Mouse (Mus musculus): ENCODE data around the gene Epb41l4b.

Gene Epb41l4b

DNA sequence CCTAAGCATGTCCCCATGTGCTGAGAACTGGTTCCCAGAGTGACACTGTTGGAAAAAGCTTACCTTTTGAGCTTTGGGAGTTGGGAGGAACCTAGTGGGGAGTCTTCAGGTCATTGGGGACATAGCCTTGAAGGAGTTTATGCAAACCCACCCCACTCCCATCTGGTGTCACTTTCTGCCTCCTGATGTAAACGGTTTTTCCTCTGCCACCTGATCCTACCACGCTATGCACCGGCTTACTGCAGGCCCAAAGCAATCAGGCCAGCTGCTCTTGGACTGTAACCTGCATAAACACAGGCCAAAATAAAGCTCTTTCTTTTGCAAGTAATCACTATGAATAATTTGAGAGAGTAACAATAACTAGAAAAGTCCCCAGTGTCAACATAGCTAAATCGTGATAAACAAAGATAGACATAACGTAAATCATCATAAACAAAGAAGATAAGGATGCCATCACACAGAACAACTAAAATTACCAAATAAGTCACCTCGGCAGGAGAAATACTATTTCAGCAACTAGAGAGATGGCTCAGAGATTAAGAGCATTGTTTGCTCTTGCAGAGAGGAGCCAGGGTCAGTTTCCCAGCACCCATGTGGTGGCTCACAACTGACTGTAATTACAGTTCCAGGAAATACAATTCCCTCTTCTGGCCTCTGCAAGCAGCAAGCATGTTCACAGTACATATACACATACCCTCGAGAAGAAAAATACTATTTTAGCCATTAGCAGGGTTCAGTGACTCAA is 29.6 kb downstream of the Epb41l4b start:
- no peak for DNase-seq (ENCODE audit: low spot score)

DNA sequence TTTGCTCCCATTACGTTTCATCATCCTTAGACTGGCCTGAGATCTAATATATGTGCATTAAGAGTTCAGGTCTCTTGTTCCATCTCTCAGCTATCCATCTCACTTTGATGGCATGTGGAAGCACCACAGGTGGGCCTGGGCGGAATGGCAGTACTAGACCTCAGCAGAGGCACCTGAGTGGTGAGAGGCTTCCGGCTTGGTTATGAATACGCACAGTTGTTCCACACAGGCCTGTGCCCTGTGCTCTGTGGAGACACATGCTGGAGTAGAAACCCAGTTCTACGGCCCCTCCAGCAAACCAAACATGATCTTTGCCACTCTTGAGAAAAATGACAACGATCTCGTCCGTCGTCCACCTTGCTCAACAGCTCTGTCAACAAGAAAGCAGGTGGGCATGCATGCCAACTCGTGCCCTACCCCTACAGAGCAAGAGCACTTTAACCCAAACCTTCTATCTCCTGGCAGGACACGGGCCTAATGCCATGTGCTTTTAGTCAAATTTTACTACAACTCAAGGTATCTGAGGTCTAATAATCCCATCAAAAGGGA is 31.2 kb downstream of the Epb41l4b start:
- DNase-seq (ENCODE audit: low spot score): no peak

DNA sequence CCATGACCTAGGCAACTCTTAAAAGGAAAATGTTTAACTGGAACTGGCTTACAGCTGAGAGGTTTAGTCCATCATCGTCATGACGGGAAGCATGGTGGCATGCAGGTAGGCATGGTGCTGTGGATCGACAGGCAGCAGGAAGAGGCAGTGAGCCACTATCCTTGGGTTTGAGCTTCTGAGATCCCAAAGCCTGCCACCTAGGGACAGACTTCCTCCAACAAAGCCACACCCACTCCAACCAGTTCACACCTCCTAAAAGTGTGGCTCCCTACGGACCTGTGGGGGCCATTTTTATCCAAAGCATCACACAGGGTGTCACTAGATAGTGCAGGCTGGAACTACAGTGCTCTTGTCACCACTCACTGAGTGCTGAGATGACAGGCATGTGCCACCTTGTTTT is 31.8 kb downstream of the Epb41l4b start:
- DNase-seq (ENCODE audit: low spot score): no peak

DNA sequence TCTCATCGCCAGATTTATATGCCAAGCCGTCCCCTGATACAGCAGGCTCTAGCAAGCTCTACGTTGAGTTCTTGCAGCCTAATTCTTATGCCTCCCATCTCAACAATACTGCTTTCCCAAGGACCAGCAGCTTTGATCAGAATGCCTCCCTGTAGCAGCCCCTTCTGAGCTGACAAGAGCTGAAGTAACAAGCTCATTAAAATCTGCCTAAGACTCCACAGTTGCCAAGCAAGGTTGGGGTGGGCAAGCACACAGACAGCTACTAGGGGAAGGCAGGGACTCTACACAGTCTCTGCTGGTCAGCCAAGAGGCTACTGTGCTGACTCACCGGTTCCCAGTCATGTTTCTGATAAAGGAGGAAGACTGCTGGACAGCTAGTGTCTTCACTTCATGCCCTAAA is 33.7 kb downstream of the Epb41l4b start:
- DNase-seq (ENCODE audit: low spot score): no peak

DNA sequence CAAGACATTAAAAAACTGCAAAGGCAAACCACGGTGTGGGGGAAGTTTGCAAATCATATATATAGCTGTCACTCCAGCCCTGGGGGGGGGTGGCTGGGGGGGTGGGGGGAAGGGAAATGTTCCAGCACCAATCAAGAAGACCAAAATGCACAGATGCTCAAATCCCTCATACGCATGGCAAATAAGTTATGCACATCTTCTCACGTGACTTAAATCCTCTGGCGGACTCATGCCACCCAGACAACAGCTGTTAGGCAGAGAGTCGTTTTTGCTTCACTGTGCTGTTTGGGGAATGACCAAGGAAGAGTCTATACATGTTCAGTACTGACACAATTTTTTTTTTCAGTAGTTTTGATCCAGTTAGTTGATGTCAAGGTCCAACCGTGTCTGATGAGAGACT is 37.9 kb downstream of the Epb41l4b start:
- DNase-seq (ENCODE audit: low spot score): no peak

DNA sequence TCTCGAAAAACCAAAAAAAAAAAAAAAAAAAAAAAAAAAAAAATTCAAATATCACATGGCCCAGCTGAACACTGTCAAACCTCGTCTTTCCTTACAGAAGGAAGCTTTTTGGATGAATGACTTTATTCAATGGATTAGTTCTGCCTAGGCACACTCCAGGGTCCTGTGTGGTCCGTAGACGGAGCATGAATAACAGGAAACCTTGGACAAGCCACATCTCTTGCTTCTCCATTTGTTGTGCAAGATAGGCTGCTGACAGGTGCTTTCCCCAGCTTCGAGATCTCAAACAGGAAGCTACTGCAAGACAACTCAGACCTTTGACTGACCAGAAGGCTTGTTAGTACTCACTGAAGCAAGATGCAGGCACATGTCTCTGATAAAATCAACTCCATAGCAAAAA is 39.4 kb downstream of the Epb41l4b start:
- no peak for DNase-seq (ENCODE audit: low spot score)

DNA sequence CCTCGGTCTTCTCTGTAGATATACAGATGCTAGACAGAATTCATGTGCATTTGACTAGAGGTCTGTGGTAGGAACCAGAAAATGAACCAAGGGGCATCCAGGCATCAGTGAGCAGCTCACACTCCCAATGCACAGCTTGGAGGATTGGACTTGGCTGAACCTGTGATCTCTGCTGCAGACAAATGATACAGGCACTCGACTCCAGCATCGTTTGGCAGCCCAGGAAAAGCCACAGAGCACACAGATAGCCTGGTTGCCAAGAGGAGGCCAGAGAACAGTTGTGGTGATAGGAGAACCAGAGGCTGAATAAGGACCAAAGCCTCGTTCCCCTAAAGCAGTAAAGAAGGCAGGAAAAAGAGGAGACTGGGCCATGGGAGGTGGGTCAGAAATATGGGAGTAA is 42.1 kb downstream of the Epb41l4b start:
- DNase-seq (ENCODE audit: low spot score): no peak

DNA sequence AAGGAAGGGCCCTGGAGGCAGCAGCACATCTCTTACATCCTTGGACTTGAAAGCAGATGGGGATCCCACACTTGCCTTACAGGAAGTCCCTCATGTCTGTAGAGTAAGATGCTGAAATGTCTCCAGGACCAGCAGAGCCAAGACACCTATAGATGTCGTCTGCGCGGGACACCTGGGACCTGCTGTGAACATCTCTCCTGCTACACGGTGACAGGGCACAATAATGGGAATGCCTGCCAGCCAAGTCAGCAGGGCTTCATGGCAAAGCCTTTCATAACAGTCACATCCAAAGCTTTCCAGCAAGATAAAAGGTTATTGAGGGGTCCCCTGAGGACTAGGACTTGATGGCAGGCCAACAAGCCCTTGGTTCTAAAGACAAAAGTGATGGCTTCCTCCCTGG is 45.8 kb downstream of the Epb41l4b start:
- DNase-seq (ENCODE audit: low spot score): no peak

DNA sequence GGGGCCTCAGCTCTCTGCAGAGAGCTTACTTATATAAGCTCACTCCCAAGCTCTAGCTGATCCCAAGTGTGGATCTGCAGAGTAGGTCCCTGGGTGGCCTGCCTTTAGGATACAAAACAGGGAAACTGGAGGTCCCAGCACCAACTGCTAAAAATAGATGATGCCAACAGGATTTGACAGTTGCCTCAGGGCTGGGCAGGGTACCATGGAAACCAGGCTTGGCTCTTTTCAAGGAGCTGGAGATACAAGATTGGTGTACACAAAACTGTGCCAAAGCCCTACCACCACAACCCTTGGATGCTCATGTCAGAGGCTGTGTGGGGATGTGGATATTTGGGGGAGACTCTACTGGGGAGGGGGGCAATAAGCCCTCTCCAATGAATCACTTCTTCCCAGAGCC is 47.7 kb downstream of the Epb41l4b start:
- DNase-seq (ENCODE audit: low spot score): no peak

DNA sequence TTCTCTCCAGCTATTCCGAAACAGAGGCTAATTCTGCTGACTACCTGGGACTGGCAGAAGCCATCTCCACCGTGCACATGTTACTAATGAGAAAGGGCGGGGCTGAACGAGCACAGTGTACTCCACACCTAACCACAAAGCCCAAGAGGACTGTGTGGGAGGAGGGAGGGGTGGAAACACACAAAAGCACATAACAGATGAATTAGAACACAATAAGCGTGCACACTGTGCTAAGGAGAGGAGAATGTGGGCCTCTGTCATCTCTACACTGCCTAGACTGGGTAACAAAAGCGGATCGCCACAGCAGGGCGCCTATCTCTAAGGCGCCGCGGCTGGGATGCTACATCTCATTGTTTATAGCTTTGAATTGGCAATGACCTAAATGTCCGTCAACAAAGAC is 51.9 kb downstream of the Epb41l4b start:
- peak; percentile 64 for DNase-seq (ENCODE audit: low spot score)

DNA sequence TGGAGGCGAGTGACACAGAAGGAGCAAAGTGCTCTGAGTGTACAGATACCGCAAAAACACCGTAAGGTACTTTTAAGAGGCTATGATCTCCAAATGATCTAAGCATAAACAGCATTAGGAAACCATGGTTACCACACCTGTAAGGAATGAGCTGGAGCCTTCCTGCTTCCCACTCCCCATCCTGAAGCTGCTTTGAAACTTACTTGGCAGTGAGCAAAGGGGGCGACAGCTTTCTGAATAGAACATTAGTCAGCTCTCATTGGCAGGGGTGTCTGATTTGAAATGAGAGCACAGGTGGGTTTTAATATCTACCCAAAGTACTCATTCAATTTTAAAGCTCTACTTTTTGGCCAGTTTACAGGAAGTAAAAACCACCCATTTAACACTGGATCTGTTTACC is 54.9 kb downstream of the Epb41l4b start:
- no peak for DNase-seq (ENCODE audit: low spot score)

DNA sequence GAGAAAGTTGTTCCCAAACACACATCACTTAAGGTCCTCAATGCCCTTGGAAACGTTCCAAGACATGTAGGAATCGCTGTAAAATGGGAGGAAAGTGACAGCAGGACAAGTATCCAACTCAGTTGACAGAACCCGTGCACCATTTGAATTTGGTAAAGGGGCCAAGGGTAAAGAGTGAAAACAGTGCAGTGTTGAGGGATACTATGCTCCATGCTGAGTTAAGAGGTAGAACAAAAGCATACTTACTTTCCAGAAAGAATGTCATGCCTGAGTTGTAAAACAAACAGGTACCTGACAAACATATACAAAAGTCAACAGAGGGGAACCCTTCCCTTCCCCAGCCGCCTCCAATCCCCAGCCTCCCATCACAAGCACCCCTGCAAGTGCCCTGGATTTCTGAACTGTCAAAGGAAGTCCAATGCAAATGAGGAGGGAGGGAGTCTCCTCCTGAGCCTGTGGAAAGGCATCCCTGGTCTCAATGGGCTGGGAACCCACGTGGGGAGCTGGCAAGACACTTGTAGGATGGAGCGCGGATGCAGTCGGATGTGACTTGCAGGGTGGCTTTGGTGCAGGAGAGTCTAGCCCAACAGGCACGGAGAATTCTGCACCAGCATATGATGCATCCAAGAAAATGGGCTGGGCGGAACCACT is 57.4 kb downstream of the Epb41l4b start:
- no peak for DNase-seq (ENCODE audit: low spot score)

DNA sequence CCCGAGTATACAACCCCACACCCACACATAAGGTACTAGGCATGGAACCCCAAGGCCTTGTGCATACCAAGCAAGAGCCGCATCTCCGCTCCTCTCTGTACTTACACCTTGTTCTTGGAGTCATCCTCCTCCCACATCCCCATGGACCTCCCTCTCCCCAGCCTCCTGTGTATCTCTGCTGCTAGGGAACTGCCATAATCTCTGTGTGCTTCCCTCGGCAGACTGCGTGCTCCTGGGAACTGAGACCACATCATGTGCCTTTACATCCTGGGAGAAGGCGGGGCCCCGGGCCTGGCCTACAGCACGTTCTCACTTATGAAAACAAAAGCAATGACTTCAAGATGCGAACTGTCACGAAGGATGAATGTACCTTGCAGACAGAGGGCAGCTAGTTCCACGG is 59.6 kb downstream of the Epb41l4b start:
- DNase-seq (ENCODE audit: low spot score): peak; percentile 47

DNA sequence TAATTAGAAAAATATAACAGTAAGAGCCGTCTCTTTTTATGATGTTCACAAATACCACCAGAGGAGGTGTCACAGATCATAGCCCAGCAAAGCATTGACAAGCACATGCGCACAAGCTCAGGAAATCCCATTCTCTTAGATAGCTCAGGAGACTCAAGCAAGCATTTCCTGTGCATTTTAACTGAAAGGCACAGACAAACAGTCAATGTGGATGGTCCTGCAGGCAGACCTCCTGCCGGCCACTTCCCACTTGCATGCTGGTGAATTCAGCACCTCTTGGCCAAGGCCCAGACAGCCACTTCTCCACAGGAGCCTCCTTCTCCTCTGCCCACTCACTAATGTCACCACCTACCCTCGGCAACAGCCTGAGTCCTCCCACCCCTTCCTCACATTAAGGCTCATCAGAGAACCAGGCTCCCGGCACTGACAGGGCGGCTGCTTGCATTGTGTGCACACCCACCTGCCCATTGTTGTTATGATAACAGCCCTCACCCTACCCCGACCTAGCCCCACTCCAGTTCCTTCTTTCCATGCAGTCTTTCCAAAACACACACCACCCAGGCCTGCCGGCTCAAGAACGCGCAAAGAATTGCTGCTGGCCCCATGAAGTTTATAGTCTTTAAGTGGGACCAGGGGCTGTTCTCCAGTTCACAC is 60.3 kb downstream of the Epb41l4b start:
- no peak for DNase-seq (ENCODE audit: low spot score)

DNA sequence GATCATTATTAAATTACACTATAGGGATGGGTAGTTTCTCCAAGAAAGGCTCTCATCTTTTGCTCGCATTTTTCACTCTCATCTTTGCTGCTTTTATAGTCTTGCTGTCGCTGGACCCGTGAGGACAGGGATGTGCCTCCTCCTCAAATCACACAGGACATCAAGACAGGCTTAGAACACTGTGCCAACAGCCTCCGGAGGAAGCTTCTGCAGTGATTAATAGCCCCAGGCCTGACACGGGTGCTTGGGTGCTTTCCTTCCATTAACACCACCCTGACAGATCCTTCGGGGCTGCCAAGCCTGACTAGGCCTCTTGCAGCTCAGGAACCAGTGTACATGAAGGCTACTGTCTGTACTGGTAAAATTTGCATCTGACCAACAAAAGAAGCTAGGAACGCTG is 61.8 kb downstream of the Epb41l4b start:
- DNase-seq (ENCODE audit: low spot score): no peak

DNA sequence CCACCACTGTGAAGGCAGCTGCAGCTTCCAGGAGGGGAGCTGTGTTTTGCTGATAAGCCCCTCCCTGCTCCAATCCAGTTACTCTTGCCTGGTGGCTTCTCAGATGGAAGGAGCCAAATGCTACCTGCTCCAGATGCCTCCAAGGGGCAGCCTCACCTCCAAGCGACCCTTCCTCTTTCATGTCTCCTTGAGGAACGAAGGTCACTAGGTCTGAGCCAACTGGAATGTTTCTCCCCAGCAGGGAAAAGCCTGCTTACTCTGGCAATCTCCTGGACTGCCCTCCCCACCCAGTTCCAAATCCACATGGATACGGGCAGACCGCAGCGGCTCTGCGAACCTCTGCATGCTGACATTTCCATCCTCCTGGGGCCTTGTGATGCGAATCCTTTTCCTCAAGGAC is 69.4 kb downstream of the Epb41l4b start:
- DNase-seq (ENCODE audit: low spot score): no peak

DNA sequence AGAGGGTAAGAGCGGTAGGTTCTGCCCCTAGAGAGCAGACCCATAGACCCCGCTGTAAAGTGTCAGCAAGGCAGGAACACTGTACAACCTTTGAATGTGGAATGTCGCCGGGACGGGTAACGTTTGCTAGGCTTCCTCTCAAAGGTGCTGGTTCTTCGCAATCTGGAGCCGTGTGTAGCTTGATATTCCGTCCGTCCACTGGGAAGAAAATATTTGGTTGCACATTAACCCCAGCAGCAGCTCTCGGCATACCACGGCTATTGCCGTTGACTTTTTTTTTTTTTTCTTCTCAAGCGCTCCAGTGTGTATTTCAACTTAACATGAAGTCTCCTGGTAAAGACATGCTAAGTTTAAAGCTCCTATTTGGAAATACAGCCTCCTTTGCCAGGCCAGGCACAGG is 70.1 kb downstream of the Epb41l4b start:
- DNase-seq (ENCODE audit: low spot score): no peak

DNA sequence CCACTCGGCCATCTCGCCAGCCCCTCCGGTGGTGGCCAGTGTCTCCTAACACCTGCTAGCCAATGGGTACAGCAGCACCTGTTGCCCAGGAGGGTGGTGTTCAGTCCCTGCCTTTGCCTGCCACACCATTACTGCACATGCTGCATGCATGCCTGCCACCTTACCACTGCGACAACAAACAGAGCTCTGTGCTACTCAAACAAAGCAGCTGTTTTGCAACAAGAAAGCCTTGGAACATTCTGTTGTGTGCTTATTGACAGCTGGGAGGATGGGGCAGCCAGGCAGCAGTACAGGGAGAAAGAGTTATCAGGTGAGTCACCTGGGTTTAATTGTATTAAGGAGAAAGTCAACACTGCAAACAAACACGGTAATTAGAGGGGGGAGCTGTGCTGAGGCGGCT is 72.6 kb downstream of the Epb41l4b start:
- DNase-seq (ENCODE audit: low spot score): no peak

DNA sequence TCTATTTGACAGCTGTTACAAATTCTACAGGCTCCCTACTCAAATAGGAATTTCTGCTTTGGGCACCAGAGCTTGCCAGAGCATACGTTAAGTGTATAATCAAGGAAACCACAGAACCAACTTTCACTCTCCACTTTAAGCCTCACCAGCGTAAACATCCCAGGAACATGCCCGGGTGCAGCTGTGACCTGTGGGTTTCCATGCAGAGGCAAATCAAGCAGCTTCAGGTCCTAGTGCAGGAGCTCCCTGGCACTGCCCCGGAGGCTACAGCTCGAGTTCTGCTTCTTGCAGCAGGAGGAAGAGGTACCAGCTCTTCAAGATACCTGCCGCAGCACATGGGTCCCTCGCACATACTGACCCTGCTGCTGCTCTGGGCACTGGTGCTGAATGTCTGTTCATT is 74.8 kb downstream of the Epb41l4b start:
- DNase-seq (ENCODE audit: low spot score): no peak

DNA sequence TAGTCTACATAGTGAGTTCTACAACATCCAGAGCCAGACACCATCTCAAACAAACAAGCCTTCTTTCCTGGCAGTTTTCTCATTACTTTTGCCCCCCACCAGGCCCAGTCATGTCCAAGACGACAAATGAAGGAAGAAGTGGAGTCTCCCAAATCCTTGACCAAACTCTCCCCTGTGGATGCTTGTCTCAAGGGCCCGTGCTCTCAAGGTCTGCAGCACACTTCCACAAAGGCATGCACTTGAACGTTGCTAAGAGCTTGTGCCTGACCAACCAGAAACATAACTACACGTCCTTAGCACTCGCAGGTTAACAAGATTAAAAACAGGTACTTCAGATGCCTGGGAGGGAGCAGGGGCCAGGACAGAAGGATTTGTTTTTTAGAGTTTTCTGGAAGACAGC is 75.4 kb downstream of the Epb41l4b start:
- no peak for DNase-seq (ENCODE audit: low spot score)

DNA sequence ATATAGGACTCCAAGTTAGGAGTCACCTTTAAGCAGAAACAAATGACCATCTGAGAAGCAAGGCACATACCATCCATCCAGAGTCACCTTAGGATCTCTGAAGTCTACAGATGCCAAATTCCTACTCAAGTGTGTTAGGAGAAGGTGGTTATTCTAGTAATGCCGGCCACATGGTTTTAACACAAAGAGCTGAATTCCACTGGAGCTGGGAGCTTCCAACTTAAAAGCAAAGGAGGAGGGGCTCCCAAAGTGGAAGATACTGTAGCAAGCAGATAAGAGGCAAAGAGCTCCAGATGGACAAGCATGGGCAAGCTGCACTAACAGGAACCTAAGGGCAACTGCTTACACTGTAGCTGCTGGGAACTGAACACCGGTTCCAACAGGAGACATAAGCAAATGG is 76.3 kb downstream of the Epb41l4b start:
- no peak for DNase-seq (ENCODE audit: low spot score)

DNA sequence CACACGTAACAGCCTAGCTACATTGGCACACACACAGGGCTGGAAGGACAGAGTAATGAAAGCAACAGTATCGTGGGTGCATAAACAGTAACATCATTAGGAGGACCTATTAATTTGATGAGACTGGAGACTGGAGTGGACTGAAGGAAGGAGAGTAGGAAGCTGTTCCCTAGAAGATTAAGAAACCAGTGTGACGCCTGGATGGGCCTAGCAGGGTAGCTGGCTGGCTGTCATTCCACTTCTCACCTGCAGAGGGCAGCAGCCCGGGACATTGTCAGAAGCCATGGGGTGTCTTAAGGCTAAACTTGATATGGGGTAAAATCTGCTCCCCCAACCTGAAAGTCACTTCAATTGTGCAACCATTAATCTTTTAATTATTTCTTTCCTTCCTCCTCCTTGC is 78.0 kb downstream of the Epb41l4b start:
- DNase-seq (ENCODE audit: low spot score): peak; percentile 82

DNA sequence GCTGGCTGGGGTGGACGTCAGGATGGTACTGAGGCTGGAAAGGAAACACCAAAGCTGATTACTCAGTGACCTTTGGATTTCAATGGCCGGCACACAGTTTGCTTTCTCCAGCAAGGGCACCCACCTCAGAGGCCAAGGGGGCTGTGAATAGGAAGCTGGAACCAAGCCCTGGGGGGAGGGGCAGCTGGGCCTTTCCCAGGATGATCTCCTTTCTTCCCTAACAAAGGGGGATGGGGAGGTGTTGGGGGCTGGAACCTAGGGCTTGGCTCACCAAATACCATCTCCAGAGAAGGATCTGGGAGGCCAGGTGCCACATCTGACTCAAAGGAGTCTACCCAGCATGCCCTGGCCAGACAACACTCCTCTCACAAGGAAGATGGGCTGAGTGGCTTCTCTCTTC is 78.4 kb downstream of the Epb41l4b start:
- peak; percentile 30 for DNase-seq (ENCODE audit: low spot score)

Measured in embryo, embryonic 10 days (tissue).